Mouse (Mus musculus): ENCODE measurements around the gene Phyh. TPM values are rescaled to one million over a fixed set of nuclear protein-coding genes. Genes with fewer than 3 reads are reported as not detected.
"Not testable (repeated sequence)": the region's sequence is repeated elsewhere in the genome, so short reads cannot be mapped to it uniquely, and the experiment has no call there.

Gene Phyh
- polyA plus RNA-seq, 1 experiment = 87.0 TPM

DNA sequence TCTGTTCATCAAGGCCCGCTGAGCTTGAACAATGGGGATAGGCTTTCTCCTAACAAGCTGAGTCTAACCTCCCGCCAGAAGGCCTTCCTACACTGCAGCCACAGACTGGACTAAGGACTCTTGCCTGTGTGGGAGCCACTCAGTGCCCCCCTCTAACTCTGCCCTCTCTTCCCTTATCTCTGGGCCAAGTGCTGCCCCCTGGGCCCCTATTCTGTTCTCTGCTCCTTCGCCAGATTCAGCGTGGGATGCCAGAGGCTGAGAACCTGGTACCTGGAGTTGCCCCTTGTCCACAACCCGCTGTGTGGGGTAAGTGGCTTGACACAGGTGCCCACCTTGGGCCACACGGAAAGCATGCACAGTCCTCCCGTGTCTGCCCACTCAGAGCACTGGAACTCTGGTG, 4.9 kb upstream of the Phyh start:
- 96% methylated on average over 7 of the region's 7 CpGs for WGBS
- DNase-seq (ENCODE audit: low read depth, low spot score) = no peak

DNA sequence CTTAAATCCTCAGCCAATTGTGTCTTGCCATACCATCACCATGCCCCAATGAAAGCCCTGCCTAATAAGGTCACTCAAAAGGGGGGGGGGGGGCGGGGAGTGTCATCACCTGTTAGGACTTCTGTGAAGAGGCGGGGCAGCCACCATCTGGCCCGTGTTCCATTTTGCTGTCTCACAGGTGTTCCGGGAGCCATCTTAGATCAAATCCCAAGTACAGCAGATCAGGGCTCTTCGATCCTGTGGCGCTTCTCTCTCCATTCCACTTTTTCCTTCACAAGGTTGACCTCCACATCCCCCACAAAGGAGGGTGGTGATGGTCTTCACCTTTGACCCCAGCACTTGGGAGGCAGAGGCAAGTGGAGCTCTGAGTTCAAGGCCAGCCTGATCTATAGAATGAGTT, 2.8 kb upstream of the Phyh start:
- no peak for DNase-seq (ENCODE audit: low read depth, low spot score)
- 67% methylated on average over 6 of the region's 6 CpGs for WGBS

DNA sequence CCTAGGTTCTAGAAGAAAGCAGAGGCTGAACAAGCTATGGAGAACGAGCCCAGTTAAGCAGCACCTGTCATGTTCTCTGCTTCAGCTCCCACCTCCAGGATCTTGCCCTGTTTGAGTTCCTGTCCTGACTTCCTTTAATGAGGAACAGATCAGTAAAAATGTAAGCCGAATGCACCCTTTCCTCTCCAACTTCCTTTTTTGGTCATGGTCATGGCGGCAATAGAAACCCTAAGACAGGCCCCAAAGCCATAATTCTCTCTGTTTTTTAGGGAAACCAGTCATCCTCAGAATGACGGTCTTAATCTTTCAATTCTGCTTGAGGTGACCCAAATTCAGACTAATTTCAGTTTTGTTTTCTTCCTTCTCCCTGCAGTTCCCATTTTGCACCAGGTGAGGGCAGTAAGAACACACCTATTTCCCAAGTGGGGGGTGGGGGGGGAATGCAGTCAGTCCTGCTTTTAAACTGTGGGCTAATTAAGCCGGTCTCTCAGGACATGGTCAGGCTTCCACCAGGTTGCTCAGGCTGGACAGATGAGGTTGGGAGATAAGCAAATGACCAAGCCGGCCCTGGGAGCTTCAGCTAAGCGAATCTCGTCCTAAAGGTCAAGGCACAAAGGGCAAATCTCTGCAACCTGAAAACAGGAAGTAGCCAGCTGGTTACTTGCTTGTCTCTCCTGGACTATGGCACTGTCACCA, 1.3 kb upstream of the Phyh start:
- DNase-seq (ENCODE audit: low read depth, low spot score) = no peak
- WGBS = 7% methylated on average over 8 of the region's 8 CpGs

DNA sequence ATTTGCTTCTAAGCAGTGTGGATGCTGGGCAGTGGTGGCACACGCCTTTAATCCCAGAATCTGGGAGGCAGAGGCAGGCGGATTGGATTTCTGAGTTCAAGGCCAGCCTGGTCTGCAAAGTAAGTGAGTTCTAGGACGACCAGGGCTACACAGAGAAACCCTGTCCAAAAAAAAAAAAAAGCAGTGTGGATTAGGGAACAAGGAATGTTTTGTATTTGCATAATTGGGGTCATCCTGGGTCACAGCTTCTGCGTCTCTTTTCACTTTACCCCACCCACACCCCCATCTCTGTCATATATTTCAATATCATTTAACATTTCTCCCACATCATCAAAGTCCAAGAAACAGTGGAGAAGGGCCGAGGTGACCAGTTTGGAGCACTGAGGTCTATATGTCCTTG, 2.2 kb downstream of the Phyh start:
- no peak for DNase-seq (ENCODE audit: low read depth, low spot score)
- 88% methylated on average over 5 of the region's 5 CpGs for WGBS

DNA sequence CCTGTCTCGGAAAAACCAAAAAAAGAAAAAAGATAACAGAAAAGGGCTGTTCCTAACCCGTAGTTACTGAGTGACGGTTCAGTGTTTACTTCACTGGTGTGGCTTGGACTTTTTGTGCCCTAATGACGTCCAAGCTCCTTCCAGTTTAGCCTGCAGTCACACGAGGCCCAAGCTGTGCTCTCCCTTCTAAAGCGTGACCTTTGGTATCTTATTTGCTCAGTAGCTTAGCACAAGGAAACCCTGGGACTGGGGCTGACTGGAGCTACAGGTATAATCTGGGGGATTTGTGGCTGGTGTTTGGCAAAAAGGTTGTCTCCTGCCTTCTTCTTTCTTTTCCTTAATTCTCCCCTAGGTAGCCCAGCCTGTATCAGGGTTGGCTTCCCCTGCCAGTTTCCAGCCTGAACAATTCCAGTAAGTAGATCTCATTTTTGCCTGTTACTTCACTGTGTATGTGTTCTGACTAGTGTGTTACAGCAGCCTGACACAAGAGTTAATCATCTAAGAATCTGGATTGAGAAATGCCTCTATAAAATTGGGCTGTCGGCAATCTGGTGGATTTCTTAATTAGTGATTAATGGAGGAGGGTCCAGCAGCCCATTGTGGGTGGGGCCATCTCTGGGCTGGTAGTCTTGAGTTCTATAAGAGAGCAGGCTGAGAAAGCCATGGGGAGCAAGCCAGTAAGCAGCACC, 3.8 kb downstream of the Phyh start:
- WGBS = 22% methylated on average over 7 of the region's 7 CpGs
- no peak for DNase-seq (ENCODE audit: low read depth, low spot score)

DNA sequence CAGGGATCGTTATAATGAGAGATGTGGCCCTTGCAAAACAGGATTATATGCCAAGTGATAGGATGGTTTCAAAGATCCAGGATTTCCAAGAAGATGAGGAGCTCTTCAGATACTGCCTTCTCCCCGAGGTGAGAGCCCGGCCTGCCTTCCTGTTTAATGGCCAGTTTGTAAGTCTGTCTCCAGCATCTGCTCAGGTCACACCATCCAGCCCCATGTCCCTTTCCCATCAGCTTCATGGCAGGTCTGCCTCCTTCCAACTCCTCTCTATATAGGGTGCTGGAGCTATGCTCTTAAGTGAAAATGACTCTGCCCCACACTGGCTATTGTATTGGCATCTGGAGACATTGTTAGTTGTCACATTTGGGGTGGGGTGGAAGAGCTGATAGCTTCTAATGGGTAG, 8.6 kb downstream of the Phyh start:
- no peak for DNase-seq (ENCODE audit: low read depth, low spot score)
- WGBS = 92% methylated on average over 3 of the region's 3 CpGs

DNA sequence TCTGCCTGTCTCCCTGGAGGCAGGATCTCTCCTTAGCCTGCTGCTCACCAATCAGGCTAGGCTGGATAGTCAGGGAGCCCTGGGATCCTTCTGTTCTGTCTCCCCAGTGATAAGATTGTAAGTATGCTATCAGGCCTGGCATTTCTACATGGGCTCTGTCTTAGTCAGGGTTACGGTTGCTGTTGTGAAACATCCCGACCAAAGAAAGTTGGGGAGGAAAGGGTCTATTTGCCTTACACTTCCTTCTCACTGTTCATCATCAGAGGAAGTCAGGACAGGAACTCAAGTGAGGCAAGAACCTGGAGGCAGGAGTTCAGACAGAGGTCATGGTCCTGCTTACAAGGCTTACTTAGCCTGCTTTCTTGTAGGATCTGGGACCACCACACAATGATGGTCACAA, 10.4 kb downstream of the Phyh start:
- DNase-seq (ENCODE audit: low read depth, low spot score) = no peak
- 78% methylated on average over 2 of the region's 2 CpGs for WGBS

DNA sequence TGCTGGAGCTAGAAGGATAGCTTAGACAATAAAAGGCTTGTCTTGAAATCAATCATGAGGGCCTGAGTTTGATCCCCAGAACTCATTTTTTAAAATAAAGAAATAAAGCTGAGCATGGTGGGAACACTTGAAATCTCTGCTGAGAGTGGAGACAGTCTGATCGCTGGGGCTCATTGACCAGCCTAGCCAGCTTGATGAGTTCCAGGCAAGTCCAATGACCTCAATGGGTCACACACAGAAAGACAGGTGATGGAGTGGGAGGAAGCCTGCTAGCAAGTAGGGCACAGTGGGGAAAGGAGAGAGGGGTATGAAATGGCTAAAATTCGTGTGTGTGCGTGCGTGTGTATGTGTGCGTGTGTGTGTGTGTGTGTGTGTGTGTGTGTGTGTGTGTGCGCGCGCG, 15.7 kb downstream of the Phyh start:
- WGBS = 91% methylated on average over 9 of the region's 9 CpGs
- no peak for DNase-seq (ENCODE audit: low read depth, low spot score)

DNA sequence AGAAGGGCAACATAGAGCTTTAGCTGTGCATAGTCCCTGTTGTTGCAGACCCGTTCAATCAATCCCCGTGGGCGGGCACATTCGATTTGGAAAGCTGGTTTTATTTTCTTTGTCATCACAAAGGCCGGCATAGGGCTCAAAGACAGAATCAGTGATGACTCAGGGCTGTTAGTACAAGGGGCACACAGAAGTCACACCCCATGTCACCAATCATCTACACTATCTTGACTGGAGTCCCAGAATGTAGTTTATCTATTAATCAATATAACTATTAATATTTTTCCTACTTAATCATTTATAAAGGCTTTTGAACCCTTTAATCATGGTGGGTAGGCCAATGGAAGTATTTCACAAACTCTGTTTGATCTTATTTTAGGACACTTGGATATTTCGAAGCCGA, 19.1 kb downstream of the Phyh start:
- WGBS = 91% methylated on average over 7 of the region's 7 CpGs
- no peak for DNase-seq (ENCODE audit: low read depth, low spot score)

DNA sequence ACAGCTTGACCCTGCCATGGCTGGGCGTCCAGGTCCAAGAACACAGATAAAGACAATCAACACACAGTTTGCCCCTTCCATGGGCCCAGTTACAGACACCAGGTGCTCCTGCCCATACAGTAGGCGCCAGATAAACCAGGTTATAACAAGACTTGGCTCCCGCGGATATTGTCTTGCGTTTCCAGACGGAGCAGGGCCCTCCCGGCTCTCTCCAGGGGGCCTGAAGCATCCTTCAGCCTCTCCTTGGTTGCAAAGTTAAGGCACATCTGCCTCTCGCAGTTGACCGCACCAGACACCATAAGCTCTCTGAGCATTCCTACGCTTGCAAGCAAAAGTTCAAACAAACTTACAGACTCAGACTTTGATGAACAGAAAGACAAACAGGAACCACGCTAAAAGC, 22.0 kb downstream of the Phyh start:
- DNase-seq (ENCODE audit: low read depth, low spot score) = no peak
- WGBS = 93% methylated on average over 11 of the region's 11 CpGs

DNA sequence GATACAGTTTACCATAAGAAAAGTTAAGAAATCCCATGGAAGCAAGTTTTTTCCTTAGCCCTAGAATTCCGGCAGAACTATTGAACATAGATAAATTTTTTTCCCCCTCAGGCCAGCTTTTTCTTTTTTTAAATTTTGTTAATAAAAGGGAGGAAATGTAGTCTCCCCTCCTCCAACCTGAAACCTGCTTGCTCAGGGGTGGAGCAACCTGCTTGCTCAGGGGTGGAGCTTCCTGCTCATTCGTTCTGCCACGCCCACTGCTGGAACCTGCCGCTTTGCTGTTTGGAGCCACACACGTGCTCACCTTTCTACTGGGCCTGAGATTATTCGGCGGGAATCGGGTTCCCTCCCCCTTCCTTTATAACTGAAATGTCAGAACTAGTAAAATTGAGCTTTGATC, 30.9 kb downstream of the Phyh start:
- DNase-seq (ENCODE audit: low read depth, low spot score) = not testable (repeated sequence)
- 45% methylated on average over 8 of the region's 8 CpGs for WGBS

DNA sequence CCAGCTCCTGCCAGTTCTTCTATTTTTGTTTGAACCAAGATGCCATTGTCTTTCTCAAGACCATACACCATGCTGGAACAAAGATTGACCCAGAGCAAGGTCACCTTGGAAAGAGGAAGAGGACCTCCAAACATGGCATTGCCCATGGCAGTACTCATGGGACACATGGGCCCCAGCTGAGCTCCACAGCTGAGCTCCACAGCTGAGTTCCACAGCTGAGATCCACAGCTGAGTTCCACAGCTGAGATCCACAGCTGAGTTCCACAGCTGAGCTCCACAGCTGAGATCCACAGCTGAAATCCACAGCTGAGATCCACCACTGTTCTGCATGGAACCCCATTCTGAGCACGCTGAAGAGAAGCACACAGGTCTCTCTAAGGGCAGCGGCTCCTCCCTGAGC, 32.2 kb downstream of the Phyh start:
- WGBS = 98% methylated on average over 2 of the region's 2 CpGs
- DNase-seq (ENCODE audit: low read depth, low spot score) = no peak

DNA sequence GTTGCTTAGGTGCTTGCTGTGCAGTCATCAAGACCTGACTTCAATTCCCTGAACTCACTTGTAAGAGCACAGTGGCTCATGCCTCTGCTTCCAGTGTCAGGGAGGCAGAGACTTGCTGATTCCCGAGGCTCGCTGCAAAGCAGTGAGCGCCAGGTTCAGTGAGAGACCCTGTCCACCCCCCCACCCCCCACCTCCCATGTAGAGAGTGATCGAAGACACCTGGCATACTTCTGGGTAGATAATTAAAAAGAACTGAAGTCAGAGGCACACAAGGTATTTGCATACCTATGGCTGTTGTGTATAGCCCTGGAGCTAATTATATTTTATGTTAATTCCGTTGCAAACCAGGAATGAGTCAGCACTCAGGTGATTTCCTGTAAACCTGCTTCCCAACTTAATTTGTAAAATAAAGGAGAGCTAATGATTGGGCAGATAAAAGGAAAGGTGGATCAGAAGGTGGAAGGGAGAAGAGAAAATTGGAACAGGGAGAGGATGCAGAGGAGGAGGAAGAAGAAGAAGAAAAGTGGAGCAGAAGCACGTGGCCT, 35.5 kb downstream of the Phyh start:
- no peak for DNase-seq (ENCODE audit: low read depth, low spot score)
- 80% methylated on average over 6 of the region's 6 CpGs for WGBS

DNA sequence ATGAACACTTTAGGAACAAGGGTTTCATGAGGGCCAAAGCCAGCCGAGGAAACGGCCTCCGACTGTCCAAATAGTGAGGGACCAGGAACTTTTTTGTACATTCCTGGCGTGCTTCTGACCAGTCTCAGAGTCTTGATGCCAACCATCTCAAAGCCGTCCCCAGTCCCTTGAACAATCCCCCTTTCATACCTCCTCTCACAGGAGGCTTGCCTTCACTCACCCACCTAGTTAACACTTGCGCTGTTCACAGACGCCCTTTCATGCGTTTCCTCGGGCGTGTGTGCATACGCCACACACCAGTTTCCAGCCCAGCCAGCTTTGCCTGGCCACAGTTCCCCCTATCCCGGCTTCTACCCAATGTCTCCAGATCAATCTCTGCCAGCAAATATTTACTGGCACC, 39.2 kb downstream of the Phyh start:
- 82% methylated on average over 12 of the region's 12 CpGs for WGBS
- DNase-seq (ENCODE audit: low read depth, low spot score) = no peak

DNA sequence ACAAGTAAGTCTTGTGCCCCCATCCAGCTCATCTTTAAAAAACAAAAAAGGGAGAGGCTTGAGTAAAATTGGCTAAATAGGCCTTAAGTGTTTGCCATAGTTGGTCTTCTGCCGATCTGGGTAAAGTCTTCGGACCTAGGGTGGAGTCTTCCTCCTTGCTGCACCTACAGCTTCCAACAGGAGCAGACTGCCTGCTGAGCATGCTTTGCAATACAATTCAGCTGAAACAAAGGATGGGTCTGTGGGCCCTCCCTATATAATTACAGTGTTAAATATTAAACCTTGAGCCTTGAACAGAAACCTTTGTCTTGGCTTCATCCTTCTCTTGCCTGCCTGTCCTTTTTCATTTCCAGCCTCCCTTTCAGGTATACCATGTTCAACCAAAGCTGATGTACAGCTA, 49.0 kb downstream of the Phyh start:
- 33% methylated on average over 2 of the region's 2 CpGs for WGBS
- no peak for DNase-seq (ENCODE audit: low read depth, low spot score)

DNA sequence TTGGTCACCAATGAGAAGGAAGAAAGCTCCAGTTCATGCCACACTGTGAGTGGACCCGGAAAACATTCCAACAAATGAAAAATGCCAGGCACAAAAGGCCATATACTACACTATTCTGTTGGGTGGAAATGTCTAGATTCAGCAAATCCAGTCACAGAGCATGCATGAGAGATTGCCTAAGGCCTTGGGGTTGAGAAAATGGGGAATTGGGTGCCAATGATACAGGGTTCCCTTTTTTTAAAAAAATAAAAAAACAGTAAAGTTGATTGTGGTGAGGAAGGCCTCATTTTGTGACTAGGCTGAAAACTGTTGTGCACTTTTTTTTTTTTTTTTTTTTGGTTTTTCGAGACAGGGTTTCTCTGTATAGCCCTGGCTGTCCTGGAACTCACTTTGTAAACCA, 50.3 kb downstream of the Phyh start:
- DNase-seq (ENCODE audit: low read depth, low spot score) = no peak
- WGBS = 68% methylated on average over 2 of the region's 2 CpGs

DNA sequence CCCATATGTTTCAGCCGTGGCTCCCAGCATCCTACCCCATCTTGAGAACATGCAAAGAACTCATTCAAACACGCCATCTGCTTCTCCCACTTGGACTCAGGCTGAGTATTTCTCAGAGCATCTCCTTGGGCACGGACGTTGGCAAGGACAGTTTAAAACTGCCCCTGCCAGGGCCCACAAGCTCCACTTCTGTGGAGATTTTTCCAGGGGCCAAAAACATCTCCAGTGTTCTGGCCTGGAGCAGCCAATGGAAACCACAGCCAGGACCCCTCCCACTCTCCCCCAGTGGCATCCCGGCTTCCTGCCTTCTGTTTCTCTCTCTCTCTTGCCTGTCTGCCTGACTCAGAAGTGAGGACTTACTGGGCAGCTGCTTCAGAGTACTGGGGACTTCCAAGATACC, 57.0 kb downstream of the Phyh start, which contains the start of gene Ucma:
TSS of gene Ucma (plus strand) at position 316 of the 400 bp plus-strand sequence.
- WGBS = 72% methylated on average over 5 of the region's 5 CpGs

DNA sequence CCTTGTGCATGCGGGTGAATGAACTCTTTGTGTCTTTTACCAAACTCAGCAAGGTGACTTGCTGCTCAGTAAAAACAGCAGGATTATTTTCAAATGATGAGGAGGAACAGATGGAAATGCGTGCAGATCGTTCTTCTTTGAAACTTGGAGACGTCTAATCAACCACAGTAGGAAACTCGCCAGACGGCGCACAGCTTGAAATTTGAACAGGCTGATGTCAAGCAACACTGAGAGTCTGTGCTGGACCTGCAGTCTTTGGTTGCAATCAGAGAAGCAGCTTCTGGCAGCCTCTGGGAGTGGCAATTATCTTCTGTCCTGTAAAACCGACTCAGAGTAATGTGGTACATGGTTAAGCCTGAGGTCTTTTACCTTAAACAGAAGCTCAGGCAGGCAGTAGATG, 59.3 kb downstream of the Phyh start:
- no peak for DNase-seq (ENCODE audit: low read depth, low spot score)
- WGBS = 65% methylated on average over 8 of the region's 8 CpGs

More for the DNA sequence above, 57.0 kb downstream of the Phyh start, which contains the start of gene Ucma:
- DNase-seq (ENCODE audit: low read depth, low spot score) = no peak

DNA sequence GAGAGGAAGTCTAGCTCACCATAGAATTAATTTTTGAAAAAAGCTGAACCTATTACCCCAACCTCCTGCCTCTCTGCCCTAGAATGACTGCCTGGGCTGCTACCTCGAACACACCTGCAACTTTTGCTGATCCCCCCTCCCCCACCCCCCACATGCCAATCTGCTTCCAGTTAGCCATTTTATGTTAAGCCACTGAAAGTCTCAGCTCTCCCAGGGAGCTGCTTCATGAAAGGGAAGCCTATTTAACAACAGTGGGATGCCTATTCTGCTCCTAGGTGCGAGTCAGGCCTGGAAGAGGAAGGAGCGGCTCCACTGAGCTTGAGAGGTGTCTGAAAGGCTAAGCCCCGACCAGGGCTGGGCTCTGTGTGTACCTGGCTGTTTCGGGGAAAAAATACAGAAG, 65.2 kb downstream of the Phyh start:
- 55% methylated on average over 5 of the region's 5 CpGs for WGBS
- DNase-seq (ENCODE audit: low read depth, low spot score) = no peak

DNA sequence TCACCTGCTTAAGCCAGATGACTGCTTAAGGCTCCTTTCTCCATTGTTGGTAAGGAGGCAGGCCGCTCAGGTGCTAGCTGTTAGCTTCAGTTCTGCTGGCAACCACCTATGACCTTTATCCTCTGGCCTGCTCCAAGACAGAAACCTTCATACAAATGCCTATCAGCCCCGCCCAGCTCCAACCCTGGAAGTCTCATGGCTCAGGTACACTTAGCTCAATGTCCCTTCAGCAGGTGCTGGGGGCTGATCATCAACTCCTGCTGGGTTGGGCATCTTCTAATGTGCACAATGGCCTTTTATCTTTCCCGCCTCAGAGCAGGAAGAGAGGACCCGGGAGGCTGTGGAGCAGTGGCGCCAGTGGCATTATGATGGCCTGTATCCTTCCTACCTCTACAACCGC, 66.2 kb downstream of the Phyh start:
- 39% methylated on average over 6 of the region's 6 CpGs for WGBS
- DNase-seq (ENCODE audit: low read depth, low spot score) = no peak

DNA sequence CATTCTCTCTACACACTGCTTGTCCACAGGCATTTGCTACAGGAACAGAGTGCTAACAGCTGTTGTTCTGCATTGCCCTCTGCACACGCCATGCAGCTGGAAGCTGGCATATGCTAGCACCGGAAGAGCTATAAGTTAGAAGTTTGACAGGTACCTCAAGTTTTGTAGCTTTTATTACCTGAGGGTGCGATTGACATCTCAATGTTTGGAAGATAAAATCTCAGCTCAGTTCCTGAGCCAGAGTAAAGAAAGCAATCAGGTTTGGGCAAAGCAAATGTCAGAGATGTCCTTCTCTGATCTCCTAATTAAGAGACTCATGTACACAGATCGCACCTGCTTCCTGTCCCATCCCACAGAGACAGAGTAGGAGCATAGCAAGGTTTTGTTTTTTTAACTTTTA, 68.0 kb downstream of the Phyh start:
- 33% methylated on average over 4 of the region's 4 CpGs for WGBS
- DNase-seq (ENCODE audit: low read depth, low spot score) = no peak

Data from large intestine, adult 2 months (tissue).